Mouse (Mus musculus) G1E (cell line): ENCODE data around the gene Rgs12.

Experiments used
- CTCF ChIP-seq: IDR thresholded peaks from 2 replicates; pipeline ENCODE4 v1.5.1; 2012; ENCODE audit warnings: low read depth, low read length, inconsistent platforms, mixed read lengths
- GATA1 ChIP-seq: IDR thresholded peaks from 2 replicates; pipeline ENCODE4 v1.6.1; 2012; ENCODE audit warnings: borderline replicate concordance, low read length, inconsistent platforms, mixed read lengths

DNA sequence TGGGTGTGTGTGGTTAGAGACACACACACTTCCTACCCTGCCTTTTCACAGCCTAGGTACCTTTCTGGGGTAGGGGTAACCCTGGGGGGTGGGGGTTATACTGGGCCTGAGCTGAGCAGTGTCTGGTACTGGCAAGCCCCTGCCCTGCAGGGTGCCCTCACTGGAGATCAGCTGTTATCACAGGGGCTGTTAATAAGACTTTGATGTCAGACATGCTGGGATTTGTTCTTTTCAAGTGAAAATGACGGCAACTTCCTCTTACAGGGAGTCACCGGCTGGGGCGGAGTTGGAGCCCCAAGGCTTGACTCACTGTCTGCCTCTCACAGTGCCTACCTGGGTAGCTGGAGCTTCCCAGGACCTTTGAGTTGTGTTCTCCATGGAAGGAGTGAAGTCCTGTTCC is 49.5 kb downstream of the Rgs12 start:
- no peak for TF ChIP-seq CTCF
- TF ChIP-seq GATA1 = no peak
